Mouse (Mus musculus): ENCODE measurements around the gene Trmt44. TPM values are rescaled to one million over a fixed set of nuclear protein-coding genes. Genes with fewer than 3 reads are reported as not detected.

Gene Trmt44
- total and polyA plus RNA-seq, 3 experiments = 5.9 to 18.0 (median 14.7) TPM

GRCm38 (mm10) chr5:35559447-35559846 is 15.4 kb downstream of the Trmt44 start:
- Histone ChIP-seq H3K36me3 (replicated peaks) (peaks cover 95% of the 10 kb centered on the region), H3K9me3 (replicated peaks) (no peaks in the 10 kb centered on the region), H3K27me3 (ENCODE audit: insufficient read depth, low read length) (no peaks in the 10 kb centered on the region), H3K4me1 (ENCODE audit: insufficient read depth, low read depth, low read length) (peaks cover 94% of the 10 kb centered on the region), H3K4me3 (ENCODE audit: low read depth, low read length) (peak overlapping the region; percentile 7; the same call in 1 of the 2 replicates)
- ATAC-seq (ENCODE audit: extremely low read depth, insufficient number of reproducible peaks, low FRiP score, poor library complexity, severe bottlenecking) (peak; percentile 72), DNase-seq (ENCODE audit: low spot score) (peak; percentile 77)
- TF ChIP-seq TAL1 (conservative IDR thresholded peaks at IDR 0.05; ENCODE audit: low read depth, low read length) (peak; percentile 62), GATA1 (IDR thresholded peaks at IDR 0.05; ENCODE audit: borderline replicate concordance, low read length) (no peak)

GRCm38 (mm10) chr5:35557946-35558621 is 16.8 kb downstream of the Trmt44 start:
- TF ChIP-seq TAL1 (conservative IDR thresholded peaks at IDR 0.05; ENCODE audit: low read depth, low read length) = no peak
- TF ChIP-seq GATA2 (IDR thresholded peaks at IDR 0.05; ENCODE audit: borderline replicate concordance, low read depth, low read length) = no peak
- TF ChIP-seq CTCF (IDR thresholded peaks at IDR 0.05; ENCODE audit: low read depth, low read length) = no peak
- TF ChIP-seq GATA1 (IDR thresholded peaks at IDR 0.05; ENCODE audit: borderline replicate concordance, low read length) = no peak
- TF ChIP-seq POLR2AphosphoS5 (IDR thresholded peaks at IDR 0.05; ENCODE audit: insufficient replicate concordance, low read depth, low read length) = no peak
- no peak for ATAC-seq (ENCODE audit: extremely low read depth, insufficient number of reproducible peaks, low FRiP score, poor library complexity, severe bottlenecking)
- H3K36me3 ChIP-seq (replicated peaks) = peaks cover 95% of the 10 kb centered on the region

GRCm38 (mm10) chr5:35556393-35556792 is 18.5 kb downstream of the Trmt44 start:
- H3K4me3 ChIP-seq (ENCODE audit: low read depth, low read length) = peak overlapping the region; percentile 54; the same call in 1 of the 2 replicates
- DNase-seq (ENCODE audit: low spot score) (peak; percentile 77), ATAC-seq (ENCODE audit: extremely low read depth, insufficient number of reproducible peaks, low FRiP score, poor library complexity, severe bottlenecking) (peak; percentile 65)
- no peaks in the 10 kb centered on the region for H3K27me3 ChIP-seq (ENCODE audit: insufficient read depth, low read length)
- TF ChIP-seq POLR2AphosphoS5 (IDR thresholded peaks at IDR 0.05; ENCODE audit: insufficient replicate concordance, low read depth, low read length) (no peak), TAL1 (conservative IDR thresholded peaks at IDR 0.05; ENCODE audit: low read depth, low read length) (0 out of 2 replicates have a peak, but pooled peaks have one; percentile 28)
- peaks cover 94% of the 10 kb centered on the region for H3K36me3 ChIP-seq (replicated peaks)
- peaks cover 98% of the 10 kb centered on the region for H3K4me1 ChIP-seq (ENCODE audit: insufficient read depth, low read depth, low read length)
- H3K9me3 ChIP-seq (replicated peaks) = no peaks in the 10 kb centered on the region

More at GRCm38 (mm10) chr5:35557946-35558621, 16.8 kb downstream of the Trmt44 start:
- Histone ChIP-seq H3K4me1 (ENCODE audit: insufficient read depth, low read depth, low read length) (peaks cover 98% of the 10 kb centered on the region), H3K4me3 (ENCODE audit: low read depth, low read length) (peak overlapping the region; percentile 5; the same call in 1 of the 2 replicates), H3K9me3 (replicated peaks) (no peaks in the 10 kb centered on the region), H3K27me3 (ENCODE audit: insufficient read depth, low read length) (no peaks in the 10 kb centered on the region)
- DNase-seq (ENCODE audit: low spot score) = no peak

- no peak for TF ChIP-seq GATA1 (IDR thresholded peaks at IDR 0.05; ENCODE audit: borderline replicate concordance, low read length)
- TF ChIP-seq POLR2AphosphoS5 (IDR thresholded peaks at IDR 0.05; ENCODE audit: insufficient replicate concordance, low read depth, low read length) = no peak
- TF ChIP-seq GATA2 (IDR thresholded peaks at IDR 0.05; ENCODE audit: borderline replicate concordance, low read depth, low read length) = no peak
- no peak for TF ChIP-seq CTCF (IDR thresholded peaks at IDR 0.05; ENCODE audit: low read depth, low read length)
- no peak for TF ChIP-seq TAL1 (conservative IDR thresholded peaks at IDR 0.05; ENCODE audit: low read depth, low read length)
- H3K36me3 ChIP-seq (replicated peaks) = peaks cover 67% of the 10 kb centered on the region
- no peaks in the 10 kb centered on the region for H3K27me3 ChIP-seq (ENCODE audit: insufficient read depth, low read length)
- no peak overlapping the region for H3K4me3 ChIP-seq (ENCODE audit: low read depth, low read length)
- DNase-seq (ENCODE audit: low spot score) = no peak
- H3K4me1 ChIP-seq (ENCODE audit: insufficient read depth, low read depth, low read length) = peaks cover 65% of the 10 kb centered on the region
- ATAC-seq (ENCODE audit: extremely low read depth, insufficient number of reproducible peaks, low FRiP score, poor library complexity, severe bottlenecking) = no peak
- H3K9me3 ChIP-seq (replicated peaks) = no peaks in the 10 kb centered on the region
These were observed 21.9 kb downstream of the Trmt44 start for GRCm38 (mm10) chr5:35552838-35553539.

GRCm38 (mm10) chr5:35551855-35552837 is 22.7 kb downstream of the Trmt44 start:
- H3K36me3 ChIP-seq (replicated peaks) = peaks cover 58% of the 10 kb centered on the region
- DNase-seq (ENCODE audit: low spot score) (no peak), ATAC-seq (ENCODE audit: extremely low read depth, insufficient number of reproducible peaks, low FRiP score, poor library complexity, severe bottlenecking) (no peak)
- H3K9me3 ChIP-seq (replicated peaks) = no peaks in the 10 kb centered on the region
- peaks cover 56% of the 10 kb centered on the region for H3K4me1 ChIP-seq (ENCODE audit: insufficient read depth, low read depth, low read length)
- TF ChIP-seq GATA1 (IDR thresholded peaks at IDR 0.05; ENCODE audit: borderline replicate concordance, low read length) (no peak), CTCF (IDR thresholded peaks at IDR 0.05; ENCODE audit: low read depth, low read length) (no peak), GATA2 (IDR thresholded peaks at IDR 0.05; ENCODE audit: borderline replicate concordance, low read depth, low read length) (no peak), TAL1 (conservative IDR thresholded peaks at IDR 0.05; ENCODE audit: low read depth, low read length) (no peak), POLR2AphosphoS5 (IDR thresholded peaks at IDR 0.05; ENCODE audit: insufficient replicate concordance, low read depth, low read length) (peak; percentile 9; the same call in 1 of the 2 replicates)
- H3K27me3 ChIP-seq (ENCODE audit: insufficient read depth, low read length) = no peaks in the 10 kb centered on the region
- no peak overlapping the region for H3K4me3 ChIP-seq (ENCODE audit: low read depth, low read length)
